Mouse (Mus musculus): ENCODE data around the gene Ing3. TPM values are rescaled to one million over a fixed set of nuclear protein-coding genes. Genes with fewer than 3 reads are reported as not detected.
A peak's percentile ranks its signal among the peaks of the same experiment; 100 is the strongest.

The Ing3 gene
- polyA plus RNA-seq, 2 experiments, result 25.3 to 52.2 TPM

DNA sequence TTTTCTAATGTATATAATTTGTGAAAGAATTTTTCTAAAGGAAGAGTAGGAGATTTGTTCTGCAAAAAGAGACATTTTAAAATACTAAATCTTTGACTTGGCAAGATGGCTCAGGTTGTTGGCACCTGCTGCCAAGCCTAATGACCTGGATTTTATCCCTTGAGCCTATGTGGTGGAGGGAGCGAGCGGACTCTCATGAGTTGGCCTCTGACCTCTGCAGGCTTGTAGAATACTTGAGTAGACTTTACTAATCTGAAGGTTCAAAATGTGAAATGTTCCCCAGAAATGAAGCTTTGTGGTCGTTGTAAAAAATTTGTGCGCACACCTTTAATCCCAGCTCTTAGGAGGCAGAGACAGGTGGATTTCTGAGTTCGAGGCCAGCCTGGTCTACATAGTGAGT, 10.5 kb downstream of the Ing3 start:
- Histone ChIP-seq H3K36me3 (ENCODE audit: control insufficient read depth, insufficient read depth, low read length) (peaks cover 50% of the 10 kb centered on the region), H3K27me3 (ENCODE audit: control insufficient read depth, insufficient read depth, low read length) (no peaks in the 10 kb centered on the region), H3K4me1 (ENCODE audit: control insufficient read depth, insufficient read depth, low read length) (no peaks in the 10 kb centered on the region), H3K4me3 (replicated peaks; ENCODE audit: low read length) (no peak overlapping the region), H3K4me2 (replicated peaks; ENCODE audit: low read depth, low read length, severe bottlenecking) (no peak overlapping the region), H3K9ac (ENCODE audit: low read depth, low read length, severe bottlenecking) (no peak overlapping the region), H3K27ac (replicated peaks; ENCODE audit: low read depth, low read length) (no peak overlapping the region), H3K9me3 (ENCODE audit: control insufficient read depth, low read length) (no peaks in the 10 kb centered on the region)
- TF ChIP-seq POLR2A (IDR thresholded peaks at IDR 0.05; ENCODE audit: borderline replicate concordance, extremely low read depth, insufficient read depth, insufficient read length), result no peak
- no peak for DNase-seq (ENCODE audit: low spot score)
- 93% methylated on average over 5 of the region's 5 CpGs for WGBS
- no peak for ATAC-seq (ENCODE audit: low FRiP score, low read depth)

DNA sequence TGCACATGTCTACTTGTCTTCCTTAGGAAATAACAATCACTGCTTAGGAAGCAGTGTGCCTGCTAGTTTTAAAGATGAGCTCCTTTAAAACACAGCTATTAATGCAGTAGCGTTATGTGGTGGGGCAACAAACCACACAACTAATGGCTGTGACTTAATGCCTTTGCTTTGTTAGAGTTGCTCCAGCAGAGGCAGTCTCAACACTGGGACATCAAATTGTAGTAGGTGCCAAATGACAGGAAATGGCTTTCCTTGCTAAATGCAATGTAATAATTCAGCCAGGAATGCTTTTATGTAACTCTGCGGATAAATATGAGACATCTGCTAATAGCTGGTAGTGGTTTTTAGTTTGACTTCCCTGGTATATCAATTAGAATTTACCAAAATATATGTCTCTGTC, 28.2 kb downstream of the Ing3 start:
- DNase-seq (ENCODE audit: low spot score) (no peak), ATAC-seq (ENCODE audit: low FRiP score, low read depth) (no peak)
- Histone ChIP-seq H3K4me2 (replicated peaks; ENCODE audit: low read depth, low read length, severe bottlenecking) (no peak overlapping the region), H3K9me3 (ENCODE audit: control insufficient read depth, low read length) (no peaks in the 10 kb centered on the region), H3K4me1 (ENCODE audit: control insufficient read depth, insufficient read depth, low read length) (0 out of 2 replicates have a peak, but pooled peaks cover 2% of the 10 kb centered on the region), H3K4me3 (replicated peaks; ENCODE audit: low read length) (no peak overlapping the region), H3K9ac (ENCODE audit: low read depth, low read length, severe bottlenecking) (no peak overlapping the region), H3K36me3 (ENCODE audit: control insufficient read depth, insufficient read depth, low read length) (peaks cover 23% of the 10 kb centered on the region), H3K27me3 (ENCODE audit: control insufficient read depth, insufficient read depth, low read length) (no peaks in the 10 kb centered on the region), H3K27ac (replicated peaks; ENCODE audit: low read depth, low read length) (no peak overlapping the region)
- TF ChIP-seq POLR2A (IDR thresholded peaks at IDR 0.05; ENCODE audit: borderline replicate concordance, extremely low read depth, insufficient read depth, insufficient read length), result no peak
- WGBS, result 60% methylated on average over 2 of the region's 2 CpGs

DNA sequence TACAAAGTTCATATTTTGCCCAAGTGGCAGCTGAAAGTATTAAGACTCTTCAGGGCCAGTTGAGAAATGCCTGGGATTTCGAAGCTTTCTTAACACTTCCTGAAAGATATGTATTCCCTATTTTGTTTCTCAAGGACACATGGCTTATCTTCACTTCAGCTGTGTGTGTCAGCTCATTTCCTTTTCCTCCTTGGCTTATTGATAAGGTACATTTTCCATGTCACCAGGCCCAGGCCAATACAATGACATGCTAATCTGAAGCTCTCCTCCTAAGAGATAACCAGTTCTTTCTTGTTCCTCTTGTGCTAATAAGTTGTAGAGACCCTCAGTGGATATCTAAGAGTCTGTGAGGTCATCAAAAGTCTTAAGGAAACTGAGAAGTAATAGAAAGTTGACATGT, 31.7 kb downstream of the Ing3 start:
- Histone ChIP-seq H3K27me3 (ENCODE audit: control insufficient read depth, insufficient read depth, low read length) (no peaks in the 10 kb centered on the region), H3K27ac (replicated peaks; ENCODE audit: low read depth, low read length) (no peak overlapping the region), H3K9me3 (ENCODE audit: control insufficient read depth, low read length) (no peaks in the 10 kb centered on the region), H3K4me3 (replicated peaks; ENCODE audit: low read length) (no peak overlapping the region), H3K4me1 (ENCODE audit: control insufficient read depth, insufficient read depth, low read length) (0 out of 2 replicates have a peak, but pooled peaks cover 2% of the 10 kb centered on the region), H3K36me3 (ENCODE audit: control insufficient read depth, insufficient read depth, low read length) (no peaks in the 10 kb centered on the region), H3K9ac (ENCODE audit: low read depth, low read length, severe bottlenecking) (no peak overlapping the region), H3K4me2 (replicated peaks; ENCODE audit: low read depth, low read length, severe bottlenecking) (no peak overlapping the region)
- no peak for TF ChIP-seq POLR2A (IDR thresholded peaks at IDR 0.05; ENCODE audit: borderline replicate concordance, extremely low read depth, insufficient read depth, insufficient read length)
- DNase-seq (ENCODE audit: low spot score), result no peak
- WGBS, result 90% methylated on average over 1 of the region's 1 CpGs
- no peak for ATAC-seq (ENCODE audit: low FRiP score, low read depth)

DNA sequence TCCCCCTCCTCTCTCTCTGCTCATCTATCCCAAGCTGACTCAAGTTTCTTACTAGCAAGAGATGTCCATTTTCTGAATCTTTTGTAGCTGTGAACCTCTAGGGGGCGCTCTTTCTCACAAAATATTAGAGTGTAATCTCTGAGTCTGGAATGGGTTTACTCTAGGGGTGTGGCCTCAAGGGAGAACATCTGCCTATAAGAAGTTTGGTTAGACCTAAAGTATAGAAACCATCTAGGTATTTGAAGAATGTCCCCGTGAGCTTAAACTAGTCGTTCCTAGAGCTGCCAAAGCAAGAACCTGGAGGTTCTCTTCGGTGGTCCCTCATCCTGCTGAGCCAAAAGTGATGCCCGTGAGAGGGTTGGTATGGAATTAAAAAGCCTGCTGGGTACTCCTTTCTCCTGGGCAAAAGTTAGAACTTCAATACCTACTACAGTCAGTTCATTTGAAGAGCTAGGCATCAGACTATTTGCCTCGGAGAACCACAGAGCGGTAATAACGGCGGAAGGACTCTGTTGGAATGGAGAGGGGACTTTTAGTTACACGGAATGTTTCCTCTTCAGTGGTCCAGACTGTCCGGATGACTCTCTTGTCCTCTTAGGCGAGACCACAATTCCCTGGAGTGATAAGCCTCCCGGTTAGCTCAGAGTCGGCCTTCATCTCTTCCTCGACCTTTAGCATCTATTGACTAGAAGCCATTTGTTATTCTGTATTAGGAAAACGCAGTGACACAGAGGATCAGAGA, 35.8 kb downstream of the Ing3 start:
- H3K36me3 ChIP-seq (ENCODE audit: control insufficient read depth, insufficient read depth, low read length), result no peaks in the 10 kb centered on the region
- TF ChIP-seq POLR2A (IDR thresholded peaks at IDR 0.05; ENCODE audit: borderline replicate concordance, extremely low read depth, insufficient read depth, insufficient read length), result no peak
- DNase-seq (ENCODE audit: low spot score), result peak; percentile 93
- H3K27ac ChIP-seq (replicated peaks; ENCODE audit: low read depth, low read length), result peak overlapping the region; percentile 84
- peak; percentile 69 for ATAC-seq (ENCODE audit: low FRiP score, low read depth)
- H3K9ac ChIP-seq (ENCODE audit: low read depth, low read length, severe bottlenecking), result peak overlapping the region; percentile 84
- H3K9me3 ChIP-seq (ENCODE audit: control insufficient read depth, low read length), result no peaks in the 10 kb centered on the region
- H3K4me3 ChIP-seq (replicated peaks; ENCODE audit: low read length), result peak overlapping the region; percentile 60
- peak overlapping the region; percentile 67 for H3K4me2 ChIP-seq (replicated peaks; ENCODE audit: low read depth, low read length, severe bottlenecking)
- H3K4me1 ChIP-seq (ENCODE audit: control insufficient read depth, insufficient read depth, low read length), result peaks cover 5% of the 10 kb centered on the region; the same call in 1 of the 2 replicates
- 5% methylated on average over 16 of the region's 16 CpGs for WGBS
- H3K27me3 ChIP-seq (ENCODE audit: control insufficient read depth, insufficient read depth, low read length), result no peaks in the 10 kb centered on the region

DNA sequence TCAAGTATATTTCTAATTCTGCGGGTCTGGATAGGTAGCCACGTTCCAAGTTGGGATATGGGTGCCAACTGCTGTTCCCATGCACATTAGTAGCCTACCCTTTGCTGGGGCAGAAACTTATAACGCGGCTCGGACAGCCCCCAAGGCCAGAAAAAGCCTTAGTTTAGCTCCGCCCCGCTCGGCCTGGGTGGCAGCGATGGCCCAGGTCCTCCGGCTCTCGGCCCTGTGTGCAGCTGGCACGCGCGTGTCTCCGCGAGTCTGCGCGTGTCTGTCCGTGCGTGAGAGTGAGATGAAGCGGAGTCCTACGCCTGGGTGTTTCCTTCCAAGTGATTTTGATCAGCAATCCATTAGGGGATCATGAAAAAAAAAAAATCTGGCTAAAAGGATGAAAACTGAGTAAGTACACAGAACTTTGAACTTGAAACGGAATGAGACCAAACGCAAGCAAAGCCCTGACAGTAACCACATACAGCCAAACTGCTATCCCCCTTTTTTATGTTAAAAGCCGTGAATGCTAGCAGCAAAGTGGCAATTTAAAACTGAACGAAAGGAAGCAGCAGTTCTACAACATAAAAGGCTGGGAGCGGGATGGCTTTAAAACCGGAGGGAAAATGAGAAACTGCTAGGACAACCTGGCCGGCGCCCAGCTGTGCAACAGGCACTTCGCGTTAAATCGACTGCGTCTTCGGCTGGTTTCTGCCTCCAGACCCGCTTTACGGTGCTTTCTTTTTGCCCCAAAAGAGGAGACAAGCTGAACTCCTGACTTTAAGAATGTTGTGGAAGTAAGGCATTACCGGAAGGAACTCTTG, 36.6 kb downstream of the Ing3 start, which contains the start of gene Cped1:
Gene Cped1 (plus strand): TSS at position 185 of the 809 bp plus-strand sequence.
- ATAC-seq (ENCODE audit: low FRiP score, low read depth), result peak; percentile 33
- Histone ChIP-seq H3K36me3 (ENCODE audit: control insufficient read depth, insufficient read depth, low read length) (no peaks in the 10 kb centered on the region), H3K27me3 (ENCODE audit: control insufficient read depth, insufficient read depth, low read length) (no peaks in the 10 kb centered on the region), H3K9ac (ENCODE audit: low read depth, low read length, severe bottlenecking) (peak within 1 kb of the TSS; percentile 84), H3K27ac (replicated peaks; ENCODE audit: low read depth, low read length) (peak within 1 kb of the TSS; percentile 84), H3K9me3 (ENCODE audit: control insufficient read depth, low read length) (no peaks in the 10 kb centered on the region), H3K4me3 (replicated peaks; ENCODE audit: low read length) (peak within 1 kb of the TSS; percentile 60), H3K4me2 (replicated peaks; ENCODE audit: low read depth, low read length, severe bottlenecking) (peak within 1 kb of the TSS; percentile 67), H3K4me1 (ENCODE audit: control insufficient read depth, insufficient read depth, low read length) (peaks cover 8% of the 10 kb centered on the region; the same call in 1 of the 2 replicates)
- DNase-seq (ENCODE audit: low spot score), result peak; percentile 79
- under 1% methylated on average over 38 of the region's 38 CpGs for WGBS
- TF ChIP-seq POLR2A (IDR thresholded peaks at IDR 0.05; ENCODE audit: borderline replicate concordance, extremely low read depth, insufficient read depth, insufficient read length), result peak; percentile 79; the same call in 1 of the 2 replicates
